Mouse (Mus musculus) limb, embryonic 14.5 days (tissue): ENCODE measurements around the gene Smarcad1. TPM values are rescaled to one million over a fixed set of nuclear protein-coding genes. Genes with fewer than 3 reads are reported as not detected.

Experiments used
- ATAC-seq: fragments of 200-750 bp; cut with Nextera tagmentation; 2 replicates; pipeline ENCODE4 v1.8.0; 2017; ENCODE audit warnings: low read depth, moderate number of reproducible peaks, moderate TSS enrichment; ENCODE audit not compliant: low FRiP score
- DNase-seq: peaks from one replicate; pipeline ENCODE4 v3.0.0-alpha.2; 2015; ENCODE audit warnings: low spot score
- H3K27ac ChIP-seq: fragments of 300-500 bp; sonication (generic); replicated peaks from 2 replicates; pipeline ENCODE4 v1.5.1; 2014; ENCODE audit warnings: low read depth, mild to moderate bottlenecking, low read length, moderate library complexity, mixed read lengths
- H3K27me3 ChIP-seq: fragments of 300-500 bp; sonication (generic); 2 replicates; pipeline ENCODE4 v1.6.1; 2014; ENCODE audit warnings: low read length, mixed read lengths; ENCODE audit not compliant: control insufficient read depth, insufficient read depth
- H3K36me3 ChIP-seq: fragments of 300-500 bp; sonication (generic); 2 replicates; pipeline ENCODE4 v1.6.1; 2014; ENCODE audit warnings: mild to moderate bottlenecking, low read length, moderate library complexity, mixed read lengths; ENCODE audit not compliant: control insufficient read depth, insufficient read depth
- H3K4me1 ChIP-seq: fragments of 300-500 bp; sonication (generic); 2 replicates; pipeline ENCODE4 v1.6.1; 2014; ENCODE audit warnings: antibody characterized with exemption, low read length, mixed read lengths; ENCODE audit not compliant: control insufficient read depth, insufficient read depth
- H3K4me2 ChIP-seq: fragments of 300-500 bp; sonication (generic); replicated peaks from 2 replicates; pipeline ENCODE4 v1.6.1; 2014; ENCODE audit warnings: low read depth, mild to moderate bottlenecking, low read length, moderate library complexity; ENCODE audit not compliant: severe bottlenecking
- H3K4me3 ChIP-seq: fragments of 300-500 bp; sonication (generic); replicated peaks from 2 replicates; pipeline ENCODE4 v1.5.1; 2014; ENCODE audit warnings: low read length
- H3K9ac ChIP-seq: fragments of 300-500 bp; sonication (generic); 2 replicates; pipeline ENCODE4 v1.6.1; 2014; ENCODE audit warnings: mild to moderate bottlenecking, low read depth, low read length, moderate library complexity; ENCODE audit not compliant: severe bottlenecking
- H3K9me3 ChIP-seq: fragments of 300-500 bp; sonication (generic); 2 replicates; pipeline ENCODE4 v1.6.1; 2016; ENCODE audit warnings: low read length; ENCODE audit not compliant: control insufficient read depth
- POLR2A ChIP-seq: fragments of 200-500 bp; IDR thresholded peaks from 2 replicates; pipeline ENCODE4 v1.8.0; 2012; ENCODE audit warnings: inconsistent platforms, mild to moderate bottlenecking, moderate library complexity, borderline replicate concordance; ENCODE audit not compliant: insufficient read depth, insufficient read length; ENCODE audit errors: extremely low read depth
- WGBS: fragments of 180-500 bp; shearing (Covaris S2); extraction: QIAGEN DNeasy Blood & Tissue Kit; methylation state at CpG from one replicate; pipeline ENCODE4 v1.1.7; 2014; 5-methylcytosine and 5-hydroxymethylcytosine counted together
- polyA plus RNA-seq, 2 experiments: library from polyadenylated mRNA; depleted of rRNA in 1 of 2; stranded (reverse) in 1 of 2; unstranded in 1 of 2; fragments of >200 nt; fragmentation: Nextera tagmentation in 1 of 2; extraction: Ambion mirVana in 1 of 2; gene quantifications; 2 replicates each; pipeline versions ENCODE4 v1.2.1 to v1.2.3; 2012 to 2014

The Smarcad1 gene
- polyA plus RNA-seq, 2 experiments: 53.3 to 54.8 TPM

- TF ChIP-seq POLR2A: no peak
- no peak overlapping the region for H3K4me2 ChIP-seq
- H3K9ac ChIP-seq: no peak overlapping the region
- no peaks in the 10 kb centered on the region for H3K36me3 ChIP-seq
- no peaks in the 10 kb centered on the region for H3K4me1 ChIP-seq
- no peak for ATAC-seq
- H3K27ac ChIP-seq: no peak overlapping the region
- 89% methylated on average over 4 of the region's 4 CpGs for WGBS
- no peaks in the 10 kb centered on the region for H3K9me3 ChIP-seq
- no peak overlapping the region for H3K4me3 ChIP-seq
- H3K27me3 ChIP-seq: no peaks in the 10 kb centered on the region
- DNase-seq: no peak
Observed at GRCm38 (mm10) chr6:65146363-65146762, 104.0 kb downstream of the Smarcad1 start.

DNA sequence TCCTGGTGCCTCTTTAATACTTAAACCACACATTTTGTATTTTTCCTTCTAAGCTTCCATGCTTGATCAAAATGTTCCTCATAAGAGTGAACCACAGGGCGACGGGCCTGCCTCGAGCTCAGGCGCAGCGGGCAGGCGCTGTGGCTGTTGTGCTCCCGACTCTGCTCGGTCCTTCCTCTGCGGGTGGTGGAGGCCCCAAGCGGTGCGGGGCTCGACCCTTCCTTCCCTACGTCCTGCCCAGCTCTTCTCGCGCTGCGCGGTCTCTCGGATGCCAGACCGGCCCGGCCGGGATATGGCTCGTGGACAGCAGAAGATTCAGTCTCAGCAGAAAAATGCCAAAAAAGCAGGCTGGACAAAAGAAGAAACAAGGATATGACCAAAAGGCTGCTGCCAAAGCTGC, 108.3 kb downstream of the Smarcad1 start:
- no peaks in the 10 kb centered on the region for H3K36me3 ChIP-seq
- ATAC-seq: no peak
- peak overlapping the region; percentile 41 for H3K4me2 ChIP-seq
- peak overlapping the region; percentile 10; the same call in 1 of the 2 replicates for H3K4me3 ChIP-seq
- no peak for TF ChIP-seq POLR2A
- 14% methylated on average over 22 of the region's 22 CpGs for WGBS
- DNase-seq: no peak
- no peak overlapping the region for H3K27ac ChIP-seq
- H3K9me3 ChIP-seq: no peaks in the 10 kb centered on the region
- no peaks in the 10 kb centered on the region for H3K4me1 ChIP-seq
- H3K9ac ChIP-seq: peak overlapping the region; percentile 34; the same call in 1 of the 2 replicates
- no peaks in the 10 kb centered on the region for H3K27me3 ChIP-seq

DNA sequence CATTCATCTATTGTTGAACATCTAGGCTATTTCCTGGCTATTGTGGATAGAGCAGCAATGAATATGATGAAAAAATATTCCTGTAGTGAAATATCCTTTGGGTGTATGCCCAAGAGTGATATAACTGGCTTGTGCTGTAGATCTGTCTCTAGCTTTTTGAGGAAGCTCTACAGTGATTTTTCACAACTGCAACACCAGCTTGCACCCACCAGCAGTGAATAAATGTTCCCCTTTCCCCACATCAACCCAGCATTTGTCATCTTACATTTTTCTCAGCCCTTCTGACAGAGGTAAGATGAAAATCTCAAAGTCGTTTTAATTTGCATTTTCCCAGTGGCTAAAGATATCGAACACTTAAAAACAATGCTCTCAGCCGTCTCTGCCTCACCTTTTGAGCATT, 111.2 kb downstream of the Smarcad1 start:
- Histone ChIP-seq H3K4me1 (no peaks in the 10 kb centered on the region), H3K36me3 (no peaks in the 10 kb centered on the region), H3K4me2 (no peak overlapping the region), H3K27ac (no peak overlapping the region), H3K9me3 (no peaks in the 10 kb centered on the region), H3K27me3 (no peaks in the 10 kb centered on the region), H3K4me3 (no peak overlapping the region), H3K9ac (no peak overlapping the region)
- DNase-seq (no peak), ATAC-seq (no peak)
- TF ChIP-seq POLR2A: no peak
- WGBS: 78% methylated on average over 3 of the region's 3 CpGs

DNA sequence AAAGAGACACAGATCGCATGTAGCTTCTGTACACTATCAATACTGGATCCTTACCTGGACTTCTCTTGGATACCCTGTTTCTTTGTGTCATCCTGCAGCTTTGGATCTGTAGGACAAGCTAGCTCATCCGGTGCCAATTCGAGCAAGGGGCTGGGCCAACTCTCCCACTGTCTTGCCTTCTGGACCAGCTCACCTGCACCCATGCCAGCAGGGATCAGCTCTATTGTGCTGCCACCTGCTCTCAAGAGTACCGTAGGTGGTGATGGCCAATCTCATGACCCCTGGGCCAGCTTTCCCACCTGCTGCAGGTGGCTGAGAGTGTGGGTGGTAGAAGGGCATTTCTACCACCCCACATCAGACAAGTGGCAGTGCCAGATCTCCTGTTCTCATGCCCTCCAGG, 114.7 kb downstream of the Smarcad1 start:
- ATAC-seq: no peak

GRCm38 (mm10) chr6:65159381-65159942, 117.1 kb downstream of the Smarcad1 start:
- Histone ChIP-seq H3K4me3 (no peak overlapping the region), H3K27me3 (no peaks in the 10 kb centered on the region), H3K36me3 (no peaks in the 10 kb centered on the region), H3K4me2 (no peak overlapping the region), H3K9me3 (no peaks in the 10 kb centered on the region), H3K9ac (no peak overlapping the region), H3K27ac (no peak overlapping the region), H3K4me1 (no peaks in the 10 kb centered on the region)
- DNase-seq: no peak
- 87% methylated on average over 4 of the region's 4 CpGs for WGBS
- ATAC-seq: no peak
- TF ChIP-seq POLR2A: no peak

More for the DNA sequence above, 114.7 kb downstream of the Smarcad1 start:
- Histone ChIP-seq H3K4me2 (no peak overlapping the region), H3K4me1 (no peaks in the 10 kb centered on the region), H3K9ac (no peak overlapping the region), H3K4me3 (no peak overlapping the region), H3K36me3 (no peaks in the 10 kb centered on the region), H3K27ac (no peak overlapping the region), H3K9me3 (no peaks in the 10 kb centered on the region), H3K27me3 (no peaks in the 10 kb centered on the region)
- no peak for TF ChIP-seq POLR2A
- 91% methylated on average over 4 of the region's 4 CpGs for WGBS
- no peak for DNase-seq

DNA sequence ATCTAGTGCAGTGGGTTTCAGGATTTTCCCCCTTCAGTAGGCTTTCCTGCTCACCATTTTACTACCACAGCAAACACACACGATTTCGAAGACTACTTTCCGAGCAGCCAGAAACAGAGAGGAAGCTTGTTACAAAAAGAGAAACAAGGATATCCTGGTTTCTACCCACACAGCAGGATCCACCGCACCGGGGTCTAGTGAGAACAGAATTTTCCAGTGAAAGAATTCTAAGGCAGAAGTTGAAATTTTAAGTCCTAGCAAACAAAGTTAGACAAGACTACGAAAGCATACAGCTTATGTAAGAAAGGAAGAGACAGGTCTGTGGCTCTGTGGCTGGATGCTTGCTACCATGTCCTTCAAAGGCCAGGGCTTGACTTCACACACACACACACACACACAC, 121.8 kb downstream of the Smarcad1 start:
- H3K27ac ChIP-seq: no peak overlapping the region
- H3K4me3 ChIP-seq: no peak overlapping the region
- TF ChIP-seq POLR2A: no peak
- H3K27me3 ChIP-seq: no peaks in the 10 kb centered on the region
- no peak overlapping the region for H3K4me2 ChIP-seq
- no peaks in the 10 kb centered on the region for H3K36me3 ChIP-seq
- H3K4me1 ChIP-seq: no peaks in the 10 kb centered on the region
- no peak for ATAC-seq
- WGBS: 75% methylated on average over 6 of the region's 6 CpGs
- no peak for DNase-seq
- no peak overlapping the region for H3K9ac ChIP-seq
- H3K9me3 ChIP-seq: no peaks in the 10 kb centered on the region
